Mouse (Mus musculus) neural tube, embryonic 11.5 days (tissue): ENCODE measurements at regions not wholly inside any gene's neighbourhood (a gene's known extent, or its start where the extent isn't known, plus 50 kb on each side); places are given as distances from the start of the nearest gene placed in this dataset.

Source experiments
- ATAC-seq: fragments of 200-750 bp; cut with Nextera tagmentation; 2 replicates; pipeline ENCODE4 v1.8.0; 2017; ENCODE audit warnings: moderate number of reproducible peaks, mild to moderate bottlenecking, moderate TSS enrichment, moderate library complexity; ENCODE audit not compliant: insufficient read depth, low FRiP score, low TSS enrichment
- DNase-seq: peaks from one replicate; pipeline ENCODE4 v3.0.0-alpha.2; 2015; ENCODE audit warnings: low spot score
- H3K27ac ChIP-seq: fragments of 300-500 bp; sonication (generic); 2 replicates; pipeline ENCODE4 v1.5.1; 2014; ENCODE audit warnings: low read depth, mild to moderate bottlenecking, low read length
- H3K27me3 ChIP-seq: fragments of 300-500 bp; sonication (generic); 2 replicates; pipeline ENCODE4 v1.6.1; 2014; ENCODE audit warnings: mild to moderate bottlenecking, low read length, mixed read lengths; ENCODE audit not compliant: control insufficient read depth, insufficient read depth
- H3K36me3 ChIP-seq: fragments of 300-500 bp; sonication (generic); 2 replicates; pipeline ENCODE4 v1.6.1; 2014; ENCODE audit warnings: mild to moderate bottlenecking, low read length, moderate library complexity, mixed read lengths; ENCODE audit not compliant: control insufficient read depth, insufficient read depth
- H3K4me1 ChIP-seq: fragments of 300-500 bp; sonication (generic); 2 replicates; pipeline ENCODE4 v1.6.1; 2014; ENCODE audit warnings: low read length, mixed read lengths; ENCODE audit not compliant: control insufficient read depth, insufficient read depth
- H3K4me2 ChIP-seq: fragments of 300-500 bp; sonication (generic); 2 replicates; pipeline ENCODE4 v1.6.1; 2014; ENCODE audit warnings: low read depth, mild to moderate bottlenecking, moderate library complexity
- H3K4me3 ChIP-seq: fragments of 300-500 bp; sonication (generic); 2 replicates; pipeline ENCODE4 v1.5.1; 2014; ENCODE audit warnings: low read depth, low read length
- H3K9ac ChIP-seq: fragments of 300-500 bp; sonication (generic); 2 replicates; pipeline ENCODE4 v1.6.1; 2014; ENCODE audit warnings: mild to moderate bottlenecking, low read length
- H3K9me3 ChIP-seq: fragments of 300-500 bp; sonication (generic); 2 replicates; pipeline ENCODE4 v1.6.1; 2016; ENCODE audit warnings: low read length; ENCODE audit not compliant: control insufficient read depth
- WGBS: fragments of 180-500 bp; shearing (Covaris S2); extraction: QIAGEN DNeasy Blood & Tissue Kit; methylation state at CpG from one replicate; pipeline ENCODE4 v1.1.7; 2014; 5-methylcytosine and 5-hydroxymethylcytosine counted together

GRCm38 (mm10) chr12:70563446-70563845, 110.6 kb downstream of the Tmx1 start:
- Histone ChIP-seq H3K4me3 (no peak overlapping the region), H3K9me3 (no peaks in the 10 kb centered on the region), H3K9ac (no peak overlapping the region), H3K36me3 (no peaks in the 10 kb centered on the region), H3K4me2 (no peak overlapping the region), H3K27ac (no peak overlapping the region), H3K27me3 (no peaks in the 10 kb centered on the region), H3K4me1 (no peaks in the 10 kb centered on the region)
- WGBS = 89% methylated on average over 4 of the region's 4 CpGs
- DNase-seq = no peak
- ATAC-seq = no peak

DNA sequence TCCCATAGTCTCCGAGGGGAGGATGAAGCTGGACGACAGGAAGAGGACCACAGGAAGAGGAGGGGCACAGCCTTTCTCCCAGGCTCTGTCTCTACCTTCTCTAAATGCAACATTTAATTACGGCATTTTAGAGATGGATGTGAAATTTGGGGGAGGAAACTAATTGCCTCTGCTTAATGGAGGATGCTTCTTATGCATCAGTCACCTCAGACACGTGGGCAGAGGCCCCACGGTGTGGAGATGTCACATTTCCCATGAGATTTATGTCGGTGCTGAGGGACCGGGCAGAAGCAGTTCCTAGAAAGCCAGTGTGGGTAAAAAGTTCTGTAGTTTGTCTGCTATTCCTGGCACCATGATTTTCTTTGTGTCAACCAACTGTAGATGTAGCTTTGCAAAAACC, 122.8 kb downstream of the Tmx1 start:
- ATAC-seq = no peak
- H3K4me1 ChIP-seq = no peaks in the 10 kb centered on the region
- WGBS = 50% methylated on average over 7 of the region's 7 CpGs

DNA sequence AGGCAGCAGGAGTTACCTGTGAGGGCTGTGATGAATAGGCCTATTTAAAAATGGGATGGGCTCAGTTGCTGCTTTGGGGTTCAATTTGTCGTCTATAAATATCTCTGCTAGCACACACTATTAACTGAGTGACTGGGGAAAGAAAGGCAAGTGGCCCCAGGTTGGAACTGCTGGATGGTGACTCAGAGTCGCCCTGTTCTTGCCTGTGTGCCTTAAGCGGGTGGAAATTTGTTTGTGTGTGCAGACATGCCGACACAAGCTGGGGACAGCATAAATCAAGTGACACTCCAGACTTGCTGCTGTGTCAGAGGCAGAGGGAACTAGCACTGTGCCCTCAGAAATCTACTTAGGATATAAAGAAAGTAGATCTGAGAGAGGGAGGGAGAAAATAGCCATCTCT, 124.9 kb downstream of the Tmx1 start:
- Histone ChIP-seq H3K4me1 (no peaks in the 10 kb centered on the region), H3K9me3 (no peaks in the 10 kb centered on the region), H3K4me2 (no peak overlapping the region), H3K9ac (no peak overlapping the region), H3K36me3 (no peaks in the 10 kb centered on the region), H3K27ac (no peak overlapping the region), H3K4me3 (no peak overlapping the region), H3K27me3 (no peaks in the 10 kb centered on the region)
- DNase-seq = no peak
- no peak for ATAC-seq
- 61% methylated on average over 4 of the region's 4 CpGs for WGBS

More for the DNA sequence above, 122.8 kb downstream of the Tmx1 start:
- Histone ChIP-seq H3K36me3 (no peaks in the 10 kb centered on the region), H3K27ac (no peak overlapping the region), H3K27me3 (no peaks in the 10 kb centered on the region), H3K4me3 (no peak overlapping the region), H3K4me2 (no peak overlapping the region), H3K9ac (no peak overlapping the region), H3K9me3 (no peaks in the 10 kb centered on the region)
- no peak for DNase-seq

- H3K9ac ChIP-seq = no peak overlapping the region
- DNase-seq = no peak
- H3K27ac ChIP-seq = no peak overlapping the region
- 71% methylated on average over 8 of the region's 8 CpGs for WGBS
- H3K36me3 ChIP-seq = no peaks in the 10 kb centered on the region
- H3K9me3 ChIP-seq = no peaks in the 10 kb centered on the region
- H3K4me3 ChIP-seq = no peak overlapping the region
- H3K4me2 ChIP-seq = no peak overlapping the region
- no peaks in the 10 kb centered on the region for H3K27me3 ChIP-seq
- H3K4me1 ChIP-seq = no peaks in the 10 kb centered on the region
- ATAC-seq = no peak
Observed at GRCm38 (mm10) chr12:70579328-70579905, 126.5 kb downstream of the Tmx1 start.

GRCm38 (mm10) chr12:70586181-70586580, 133.3 kb downstream of the Tmx1 start:
- Histone ChIP-seq H3K9ac (no peak overlapping the region), H3K4me2 (no peak overlapping the region), H3K27me3 (no peaks in the 10 kb centered on the region), H3K9me3 (no peaks in the 10 kb centered on the region), H3K27ac (no peak overlapping the region), H3K4me3 (no peak overlapping the region), H3K36me3 (no peaks in the 10 kb centered on the region), H3K4me1 (no peaks in the 10 kb centered on the region)
- ATAC-seq (no peak), DNase-seq (no peak)
- 90% methylated on average over 2 of the region's 2 CpGs for WGBS

DNA sequence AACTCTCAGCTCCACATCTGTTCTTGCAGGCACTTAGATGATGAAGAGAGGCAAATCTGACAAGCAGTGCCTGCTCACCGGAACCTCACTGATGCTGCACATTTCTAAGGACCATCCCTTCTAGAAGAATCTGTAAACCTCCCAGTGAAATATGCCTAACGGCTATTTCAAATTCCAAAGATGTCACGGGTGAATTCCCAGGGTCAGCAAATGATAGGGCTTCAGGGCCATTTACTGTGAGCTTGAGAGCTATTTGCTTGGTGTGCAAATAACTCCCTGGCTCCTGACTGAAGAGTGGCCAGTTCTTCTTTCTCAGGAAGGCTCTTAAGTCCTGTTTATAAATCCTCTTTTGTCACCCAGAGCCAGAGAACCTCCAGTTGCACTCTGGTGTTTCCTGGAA, 135.3 kb downstream of the Tmx1 start:
- no peak for ATAC-seq
- H3K9ac ChIP-seq = no peak overlapping the region
- DNase-seq = no peak
- H3K4me1 ChIP-seq = no peaks in the 10 kb centered on the region
- H3K36me3 ChIP-seq = no peaks in the 10 kb centered on the region
- no peak overlapping the region for H3K27ac ChIP-seq
- H3K4me2 ChIP-seq = no peak overlapping the region
- H3K27me3 ChIP-seq = no peaks in the 10 kb centered on the region
- WGBS = 40% methylated on average over 3 of the region's 3 CpGs
- no peak overlapping the region for H3K4me3 ChIP-seq
- no peaks in the 10 kb centered on the region for H3K9me3 ChIP-seq

- Histone ChIP-seq H3K4me3 (no peak overlapping the region), H3K4me1 (no peaks in the 10 kb centered on the region), H3K27me3 (no peaks in the 10 kb centered on the region), H3K4me2 (no peak overlapping the region), H3K9ac (no peak overlapping the region), H3K36me3 (no peaks in the 10 kb centered on the region), H3K27ac (no peak overlapping the region), H3K9me3 (no peaks in the 10 kb centered on the region)
- DNase-seq (no peak), ATAC-seq (no peak)
- 94% methylated on average over 2 of the region's 2 CpGs for WGBS
Observed at GRCm38 (mm10) chr12:70589315-70589742, 136.4 kb downstream of the Tmx1 start.

DNA sequence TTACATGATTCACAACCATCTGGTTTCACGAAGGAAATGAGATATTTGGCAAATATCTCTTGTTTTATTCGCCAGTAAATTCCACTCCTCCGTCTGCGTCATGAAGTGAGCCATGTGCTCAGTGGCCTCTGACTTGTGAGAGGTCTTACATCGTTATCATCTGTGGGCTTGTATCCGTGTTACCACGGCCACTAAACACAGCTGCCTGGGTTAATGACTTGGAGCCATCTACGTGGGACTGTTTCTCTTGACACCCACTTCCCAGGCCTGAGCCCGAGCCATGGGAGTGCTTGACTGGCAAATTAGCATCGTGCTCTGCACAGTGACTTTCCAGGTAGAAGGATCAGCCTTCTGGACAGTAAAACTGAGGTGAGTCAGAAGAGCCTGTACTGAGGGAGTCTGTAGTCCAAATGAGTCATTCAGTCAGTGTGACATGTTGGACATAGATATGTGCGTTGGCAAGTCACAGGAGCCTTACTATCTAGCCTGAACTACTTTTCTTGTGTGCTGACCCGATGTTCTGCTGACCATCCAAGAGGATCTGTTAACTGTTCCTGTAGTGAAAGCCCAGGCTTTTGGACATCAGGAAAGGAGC, 137.7 kb downstream of the Tmx1 start:
- no peak overlapping the region for H3K9ac ChIP-seq
- no peaks in the 10 kb centered on the region for H3K9me3 ChIP-seq
- no peaks in the 10 kb centered on the region for H3K36me3 ChIP-seq
- H3K27ac ChIP-seq = no peak overlapping the region
- H3K4me2 ChIP-seq = no peak overlapping the region
- ATAC-seq = no peak
- no peak for DNase-seq
- 88% methylated on average over 12 of the region's 12 CpGs for WGBS
- H3K27me3 ChIP-seq = no peaks in the 10 kb centered on the region
- H3K4me3 ChIP-seq = no peak overlapping the region
- H3K4me1 ChIP-seq = no peaks in the 10 kb centered on the region

DNA sequence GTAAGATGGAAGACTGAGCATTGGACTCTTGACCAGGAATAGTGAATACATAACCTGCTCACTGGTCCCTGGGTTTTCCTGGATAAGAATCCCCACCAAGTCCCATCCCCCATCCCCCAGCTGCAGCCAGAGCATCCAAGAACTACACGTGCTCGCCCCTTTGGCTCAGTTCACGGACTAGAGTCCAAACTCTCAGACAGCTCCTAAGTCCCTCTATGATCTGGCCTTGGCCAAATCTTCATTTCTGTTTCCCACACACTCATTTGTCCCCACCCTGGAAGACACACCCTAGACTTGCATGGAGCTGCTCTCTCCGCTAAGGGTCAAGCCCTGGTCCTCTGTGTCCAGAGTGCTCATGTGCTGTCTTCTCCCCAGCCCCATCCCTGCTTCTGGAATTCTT, 139.9 kb downstream of the Tmx1 start:
- DNase-seq (no peak), ATAC-seq (no peak)
- Histone ChIP-seq H3K4me2 (no peak overlapping the region), H3K27me3 (no peaks in the 10 kb centered on the region), H3K9ac (no peak overlapping the region), H3K36me3 (no peaks in the 10 kb centered on the region), H3K4me1 (no peaks in the 10 kb centered on the region), H3K4me3 (no peak overlapping the region), H3K9me3 (no peaks in the 10 kb centered on the region), H3K27ac (no peak overlapping the region)
- 91% methylated on average over 4 of the region's 4 CpGs for WGBS
